Comparison of ENCODE assay signal across 9 mouse cellular contexts in the genomic region with DNA sequence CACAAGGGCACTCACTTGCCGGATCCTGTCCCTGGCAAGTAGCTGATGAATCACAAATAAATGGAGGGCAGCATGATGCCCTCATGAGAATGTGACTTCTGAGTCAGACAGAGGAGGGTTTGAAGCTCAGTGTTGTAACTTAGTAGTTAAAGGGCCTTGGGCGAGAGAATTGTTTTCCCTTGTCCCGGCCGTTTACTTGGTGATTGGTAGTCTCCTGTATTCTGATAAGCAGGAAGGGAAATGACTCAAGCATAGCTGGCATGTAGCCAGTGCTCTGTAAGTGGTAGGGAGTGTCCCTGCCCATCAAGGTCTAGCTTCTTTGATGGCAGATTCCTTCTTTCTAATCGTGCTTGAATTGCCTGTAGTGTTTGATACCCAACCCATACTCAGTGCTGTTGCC. TPM values are rescaled to one million over a fixed set of nuclear protein-coding genes. Genes with fewer than 3 reads are reported as not detected.
DNase-seq lines count a peak whose midpoint lies in the region; ATAC-seq and TF ChIP-seq lines count a peak whose summit lies in the region.
"Had no signal": no experiment of that assay in that cellular context is flagged by ENCODE, and none has a peak within 500 bp of the region (broad histone marks: within the 10 kb centered on the region; RNA-seq: fewer than 3 reads in every experiment).

No protein-coding gene starts in this region.

- TF ChIP-seq POLR2A in liver, adult 2 months (IDR thresholded peaks at IDR 0.05; ENCODE audit: extremely low read depth, insufficient read depth, low read length): no peak

- no peak overlapping the region for H3K27ac ChIP-seq in liver, adult 2 months (replicated peaks; ENCODE audit: insufficient read depth, low read depth, low read length)
- H3K27ac ChIP-seq in liver, embryonic 11.5 days (ENCODE audit: low read depth, low read length): no peak overlapping the region
- H3K27ac ChIP-seq in intestine, postnatal 0 days (ENCODE audit: low read depth, low read length): no peak overlapping the region
- H3K27ac ChIP-seq in forebrain, postnatal 0 days (ENCODE audit: low read depth, low read length): no peak overlapping the region
- H3K27ac ChIP-seq: neural tube, embryonic 13.5 days had no signal

- H3K36me3 ChIP-seq in liver, adult 2 months (ENCODE audit: control insufficient read depth, insufficient read depth, low read length): no peaks in the 10 kb centered on the region
- H3K36me3 ChIP-seq in liver, embryonic 11.5 days (ENCODE audit: control insufficient read depth, insufficient read depth, low read length): no peaks in the 10 kb centered on the region
- no peaks in the 10 kb centered on the region for H3K36me3 ChIP-seq in intestine, postnatal 0 days (ENCODE audit: control insufficient read depth, insufficient read depth)
- no peaks in the 10 kb centered on the region for H3K36me3 ChIP-seq in forebrain, postnatal 0 days (ENCODE audit: insufficient read depth)
- H3K36me3 ChIP-seq: neural tube, embryonic 13.5 days had no signal

- DNase-seq in liver, adult 2 months (ENCODE audit: extremely low read depth, low read depth, low spot score): peak; percentile 45
- DNase-seq in liver, embryonic 11.5 days (ENCODE audit: low spot score): no peak
- DNase-seq in adrenal gland, postnatal 25 days: peak; percentile 71
- DNase-seq in urinary bladder, postnatal 25 days (ENCODE audit: low spot score): peak; percentile 50
- no peak for DNase-seq in right cerebral cortex, adult 2 months (ENCODE audit: low spot score in 2 of 2)
- DNase-seq in forebrain, postnatal 0 days: no peak

- ATAC-seq in liver, embryonic 11.5 days (replicated peaks; ENCODE audit: low FRiP score): no peak
- peak; percentile 81 for ATAC-seq in intestine, postnatal 0 days
- ATAC-seq in forebrain, postnatal 0 days: no peak
- ATAC-seq: forebrain, embryonic 14.5 days had no signal

- H3K4me3 ChIP-seq in liver, adult 2 months (ENCODE audit: insufficient read depth, low read depth, low read length): no peak overlapping the region
- H3K4me3 ChIP-seq in liver, embryonic 11.5 days (ENCODE audit: low read depth, low read length): no peak overlapping the region
- no peak overlapping the region for H3K4me3 ChIP-seq in intestine, postnatal 0 days (ENCODE audit: low read depth, low read length)
- H3K4me3 ChIP-seq in forebrain, postnatal 0 days (ENCODE audit: low read depth, low read length): no peak overlapping the region
- H3K4me3 ChIP-seq: neural tube, embryonic 13.5 days had no signal

- H3K79me2 ChIP-seq in liver, adult 2 months (ENCODE audit: control insufficient read depth, insufficient read depth, low read length): no peaks in the 10 kb centered on the region; the same call in 1 of the 2 replicates

- no peak for TF ChIP-seq CTCF in liver, adult 2 months (IDR thresholded peaks at IDR 0.05; ENCODE audit: low read depth, low read length)
- TF ChIP-seq CTCF in intestine, postnatal 0 days (IDR thresholded peaks at IDR 0.05; ENCODE audit: low read depth): no peak
- no peak for TF ChIP-seq CTCF in forebrain, postnatal 0 days (IDR thresholded peaks at IDR 0.05; ENCODE audit: low read depth)

- no peak overlapping the region for H3K4me2 ChIP-seq in liver, embryonic 11.5 days
- no peak overlapping the region for H3K4me2 ChIP-seq in intestine, postnatal 0 days (replicated peaks; ENCODE audit: low read depth)
- H3K4me2 ChIP-seq in forebrain, postnatal 0 days (ENCODE audit: low read depth): no peak overlapping the region
- H3K4me2 ChIP-seq: neural tube, embryonic 13.5 days had no signal

- H3K27me3 ChIP-seq in liver, adult 2 months (ENCODE audit: control insufficient read depth, insufficient read depth, low read length): no peaks in the 10 kb centered on the region
- no peaks in the 10 kb centered on the region for H3K27me3 ChIP-seq in liver, embryonic 11.5 days (replicated peaks; ENCODE audit: control insufficient read depth, insufficient read depth, low read length)
- H3K27me3 ChIP-seq in intestine, postnatal 0 days (replicated peaks; ENCODE audit: control insufficient read depth, insufficient read depth, low read length): no peaks in the 10 kb centered on the region; the same call in 1 of the 2 replicates
- H3K27me3 ChIP-seq in forebrain, postnatal 0 days (ENCODE audit: insufficient read depth, low read length): no peaks in the 10 kb centered on the region
- H3K27me3 ChIP-seq: neural tube, embryonic 13.5 days had no signal

- no peaks in the 10 kb centered on the region for H3K9me3 ChIP-seq in liver, embryonic 11.5 days (ENCODE audit: control insufficient read depth, low read length)
- no peaks in the 10 kb centered on the region for H3K9me3 ChIP-seq in intestine, postnatal 0 days (ENCODE audit: control insufficient read depth)
- no peaks in the 10 kb centered on the region for H3K9me3 ChIP-seq in forebrain, postnatal 0 days (ENCODE audit: low read length)
- H3K9me3 ChIP-seq: neural tube, embryonic 13.5 days had no signal

- WGBS in liver, adult 2 months: 19% methylated on average over 5 of the region's 5 CpGs
- 51% methylated on average over 5 of the region's 5 CpGs for WGBS in liver, embryonic 11.5 days
- WGBS in intestine, postnatal 0 days: 28% methylated on average over 5 of the region's 5 CpGs
- 53% methylated on average over 5 of the region's 5 CpGs for WGBS in forebrain, postnatal 0 days

- H3K4me1 ChIP-seq in liver, adult 2 months (ENCODE audit: control insufficient read depth, insufficient read depth, low read length): peaks cover 2% of the 10 kb centered on the region; the same call in 1 of the 2 replicates
- H3K4me1 ChIP-seq in liver, embryonic 11.5 days (replicated peaks; ENCODE audit: control insufficient read depth, insufficient read depth, low read length): no peaks in the 10 kb centered on the region
- no peaks in the 10 kb centered on the region for H3K4me1 ChIP-seq in intestine, postnatal 0 days (replicated peaks; ENCODE audit: control insufficient read depth, insufficient read depth, low read length)
- H3K4me1 ChIP-seq in forebrain, postnatal 0 days (ENCODE audit: insufficient read depth): peaks cover 21% of the 10 kb centered on the region

- H3K9ac ChIP-seq in liver, adult 2 months (ENCODE audit: low read depth, low read length): no peak overlapping the region
- H3K9ac ChIP-seq in liver, embryonic 11.5 days (ENCODE audit: low read depth, low read length): no peak overlapping the region
- no peak overlapping the region for H3K9ac ChIP-seq in intestine, postnatal 0 days (ENCODE audit: low read depth, low read length)
- no peak overlapping the region for H3K9ac ChIP-seq in forebrain, postnatal 0 days
- H3K9ac ChIP-seq: neural tube, embryonic 13.5 days had no signal

RNA-seq across cellular contexts. Expression of gene Cadm1, which starts 59.9 kb away (rescaled TPM):
- total RNA-seq in liver, adult 2 months (2014; rRNA removed): 21.4 and 26.8 TPM in 2 replicates
- 12.5 and 14.8 TPM in 2 replicates for polyA plus RNA-seq in liver, adult 2 months (2012; rRNA removed)
- 27.6 and 28.1 TPM in 2 replicates for polyA plus RNA-seq in liver, embryonic 11.5 days (2014; fragmentation: Nextera tagmentation; extraction: Ambion mirVana)
- 27.5 and 35.6 TPM in 2 replicates for total RNA-seq in adrenal gland, postnatal 25 days (2021)
- 20.1 and 20.9 TPM in 2 replicates for polyA plus RNA-seq in intestine, postnatal 0 days (2015; fragmentation: Nextera tagmentation; extraction: Ambion mirVana)
- 223 and 289 TPM in 2 replicates for total RNA-seq in forebrain, postnatal 0 days (2014; rRNA removed)
- polyA plus RNA-seq in forebrain, postnatal 0 days (2015; fragmentation: Nextera tagmentation; extraction: Ambion mirVana): 272 and 381 TPM in 2 replicates

Comparison
In these comparisons a context has a peak if more than half of its experiments do, and no peak if none do; other contexts are left out.
1. DNase-seq: peak in liver, adult 2 months (single experiment), adrenal gland, postnatal 25 days (single experiment) and urinary bladder, postnatal 25 days (single experiment); none in liver, embryonic 11.5 days (single experiment), right cerebral cortex, adult 2 months (0 of 2) and forebrain, postnatal 0 days (single experiment).